Mouse (Mus musculus) liver, embryonic 14.5 days (tissue): ENCODE measurements around the gene Slc7a8.

Source experiments
- CTCF ChIP-seq: IDR thresholded peaks from 2 replicates; pipeline ENCODE4 v1.5.1; 2016; ENCODE audit warnings: antibody characterized with exemption, low read depth, control low read depth
- EP300 ChIP-seq: IDR thresholded peaks from 2 replicates; pipeline ENCODE4 v1.6.1; 2016; ENCODE audit warnings: antibody characterized with exemption, low read depth

- TF ChIP-seq CTCF, result no peak
- no peak for TF ChIP-seq EP300
Observed at GRCm38 (mm10) chr14:54678657-54679304, 103.0 kb downstream of the Slc7a8 start.
